Mouse (Mus musculus): ENCODE results near the gene Atad2b.
"Not testable (repeated sequence)": the region's sequence is repeated elsewhere in the genome, so short reads cannot be mapped to it uniquely, and the experiment has no call there.

Atad2b gene

DNA sequence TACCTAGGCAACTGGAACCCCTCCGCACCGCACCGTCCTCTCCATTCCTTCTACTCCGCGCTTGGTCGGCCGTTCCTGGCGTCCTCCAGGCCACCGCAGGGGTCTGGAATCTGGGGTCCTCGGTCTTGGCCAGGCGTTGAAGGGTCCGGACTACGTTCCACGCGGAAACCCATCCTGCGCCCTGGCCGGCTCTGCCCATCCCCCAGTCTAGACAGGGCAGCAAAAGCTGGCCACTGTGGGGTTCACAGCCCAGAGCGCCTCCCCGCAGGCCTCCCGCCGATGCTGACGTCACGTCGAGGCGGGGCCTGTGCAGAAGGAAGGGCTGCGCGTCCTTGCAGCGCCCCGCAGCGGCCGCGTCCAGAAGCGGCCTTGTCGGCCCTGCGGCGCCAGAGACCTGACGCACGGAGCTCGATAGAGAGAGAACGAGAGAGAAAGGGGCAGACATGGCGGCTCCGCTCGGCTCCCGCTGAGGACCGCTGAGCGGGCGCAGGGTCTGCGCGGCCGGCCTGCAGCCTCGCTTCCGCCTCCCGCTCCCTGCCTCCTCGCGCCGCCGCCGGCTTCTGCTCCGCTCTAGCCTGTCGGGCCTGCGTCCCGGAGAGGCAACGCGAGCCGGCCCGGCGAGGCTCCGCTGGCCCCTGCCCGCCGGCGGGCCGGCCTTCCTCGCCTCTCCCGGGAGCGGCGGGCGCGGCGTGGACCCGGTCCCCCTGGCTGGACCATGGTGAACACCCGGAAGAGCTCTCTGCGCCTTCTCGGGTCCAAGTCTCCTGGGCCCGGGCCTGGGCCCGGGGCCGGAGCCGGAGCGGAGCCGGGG, at the start of gene Atad2b:
Gene Atad2b (plus strand): TSS at position 360 of the 811 bp plus-strand sequence.
- peak; percentile 98 to 99 for DNase-seq

DNA sequence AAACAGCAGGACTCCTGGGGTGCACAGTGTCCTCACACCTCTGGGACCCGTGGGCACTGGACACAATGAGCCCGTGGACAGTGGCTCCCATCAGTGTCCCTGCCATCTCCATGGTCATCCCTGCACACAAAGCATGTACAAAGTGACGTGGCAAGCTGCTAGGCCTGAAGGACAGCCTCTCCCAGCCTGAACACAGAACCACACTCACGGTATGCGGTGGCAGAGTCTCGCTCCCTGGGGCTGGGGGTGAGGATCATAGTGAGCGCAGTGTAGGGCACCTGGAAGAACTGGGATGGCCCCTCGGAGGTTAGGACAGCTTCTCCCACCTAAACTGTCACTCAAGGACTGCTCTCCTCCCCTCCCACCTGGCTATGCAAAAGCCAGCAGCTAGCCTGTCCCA, 48.2 kb upstream of the Atad2b start:
- DNase-seq, result no peak

GRCm38 (mm10) chr12:4871260-4871659, 45.9 kb upstream of the Atad2b start:
- DNase-seq, result no peak

GRCm38 (mm10) chr12:4872273-4872672, 44.9 kb upstream of the Atad2b start:
- no peak for DNase-seq

GRCm38 (mm10) chr12:4872983-4873477, 44.1 kb upstream of the Atad2b start:
- DNase-seq, result no peak

GRCm38 (mm10) chr12:4873531-4873930, 43.6 kb upstream of the Atad2b start:
- no peak for DNase-seq

DNA sequence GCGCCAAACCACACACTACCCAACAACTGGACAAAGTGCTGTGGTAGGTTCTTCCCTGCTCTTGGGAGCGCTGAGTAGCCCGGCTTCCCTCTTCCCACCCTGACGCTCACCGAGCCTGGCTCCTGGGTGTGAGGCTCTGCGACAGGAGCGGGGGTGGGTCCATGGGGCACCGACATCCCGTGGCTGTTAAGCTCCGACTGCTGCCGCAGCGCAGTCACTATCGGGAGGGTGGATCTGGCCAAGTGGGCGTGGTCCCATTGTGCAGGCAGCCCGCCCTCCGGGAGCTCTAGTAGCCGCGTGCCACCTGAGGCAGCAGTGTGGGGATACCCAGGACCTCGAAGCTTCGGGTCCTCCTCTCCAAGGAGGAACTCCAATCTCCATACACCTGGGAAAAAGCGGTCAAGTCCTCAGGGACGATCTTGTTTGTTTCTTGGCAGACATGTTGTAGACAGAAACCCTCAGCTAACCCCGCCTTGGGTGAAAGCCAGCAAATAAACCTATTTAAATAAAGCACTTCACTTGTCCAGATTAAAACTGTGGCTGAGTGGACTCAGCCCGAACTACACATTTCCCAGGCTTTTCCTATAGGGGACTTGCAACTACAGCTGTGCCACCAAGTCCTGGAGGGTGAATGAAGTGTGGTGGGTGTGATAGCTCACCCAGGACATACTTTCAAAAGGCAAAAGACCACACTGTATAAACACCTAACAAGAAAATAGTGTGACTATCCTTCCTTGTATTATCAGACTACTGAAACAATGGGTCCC, 42.8 kb upstream of the Atad2b start, which contains the start of gene Mfsd2b:
Gene Mfsd2b (minus strand): TSS at position 199 of the 767 bp plus-strand sequence.
- peak; percentile 82 to 88 for DNase-seq

DNA sequence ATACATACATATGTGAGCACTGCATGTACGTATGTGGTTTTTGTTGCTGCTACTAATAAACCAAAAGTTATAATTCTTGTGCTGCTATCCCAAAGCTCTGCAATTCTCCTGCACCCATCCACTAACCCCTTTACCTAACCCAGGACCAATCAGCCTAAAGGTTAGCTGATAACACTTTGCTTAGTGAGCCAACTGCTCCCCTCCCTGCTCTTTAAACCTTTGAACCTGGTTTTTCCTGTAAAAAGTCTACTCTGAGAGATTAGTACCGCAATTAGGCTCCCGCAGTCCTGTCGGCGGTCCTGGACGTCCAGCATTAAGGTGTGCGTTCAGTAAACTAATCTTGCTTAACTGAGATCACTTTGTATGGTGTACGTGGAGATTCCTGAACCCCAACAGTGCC, 41.5 kb upstream of the Atad2b start:
- no peak for DNase-seq

- no peak for DNase-seq
These were observed 38.8 kb upstream of the Atad2b start for GRCm38 (mm10) chr12:4878296-4878783.

GRCm38 (mm10) chr12:4879048-4879447, 38.1 kb upstream of the Atad2b start:
- peak in 1 of 2 experiments; percentile 31 for DNase-seq

DNA sequence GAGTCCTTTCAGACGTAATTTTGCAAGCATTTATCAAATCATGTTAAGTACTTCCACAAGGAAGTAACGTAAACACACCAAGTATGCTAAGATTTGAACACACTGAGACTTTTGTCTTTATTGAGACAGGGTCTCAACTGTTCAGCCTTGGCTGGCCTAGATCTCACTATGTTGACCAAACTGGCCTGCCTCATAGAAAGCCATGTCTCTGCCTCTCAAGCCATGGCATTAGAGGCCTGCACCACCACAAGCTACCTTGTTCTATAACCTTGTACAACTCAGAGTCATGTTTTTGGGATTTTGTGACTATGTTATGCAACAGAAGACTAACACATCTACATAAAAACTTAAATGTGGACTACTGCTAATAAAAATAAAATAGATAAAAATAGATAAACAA, 35.1 kb upstream of the Atad2b start:
- no peak for DNase-seq

DNA sequence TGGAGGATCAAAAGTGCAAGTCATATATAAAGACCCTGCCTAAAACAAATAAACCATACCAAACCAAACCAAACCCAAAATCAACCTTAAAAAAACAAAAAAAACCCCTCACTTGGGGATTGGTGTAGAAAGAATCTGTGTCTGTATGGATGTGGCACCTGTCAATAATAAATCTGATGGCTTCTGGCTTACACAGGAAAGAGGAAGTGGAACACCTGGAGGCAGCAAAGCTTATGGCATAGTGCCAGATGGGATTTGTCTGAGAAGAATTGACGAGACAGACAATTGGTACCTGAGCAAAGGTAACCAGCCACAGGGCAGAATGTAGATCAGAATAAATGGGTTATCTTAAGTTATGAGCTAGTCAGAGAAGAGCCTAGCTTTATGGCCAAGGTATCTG, 32.1 kb upstream of the Atad2b start:
- no peak for DNase-seq

- not testable (repeated sequence) for DNase-seq
These were observed 30.6 kb upstream of the Atad2b start for GRCm38 (mm10) chr12:4886581-4886980.

- DNase-seq, result no peak
These were observed 28.4 kb upstream of the Atad2b start for GRCm38 (mm10) chr12:4888739-4889138.

DNA sequence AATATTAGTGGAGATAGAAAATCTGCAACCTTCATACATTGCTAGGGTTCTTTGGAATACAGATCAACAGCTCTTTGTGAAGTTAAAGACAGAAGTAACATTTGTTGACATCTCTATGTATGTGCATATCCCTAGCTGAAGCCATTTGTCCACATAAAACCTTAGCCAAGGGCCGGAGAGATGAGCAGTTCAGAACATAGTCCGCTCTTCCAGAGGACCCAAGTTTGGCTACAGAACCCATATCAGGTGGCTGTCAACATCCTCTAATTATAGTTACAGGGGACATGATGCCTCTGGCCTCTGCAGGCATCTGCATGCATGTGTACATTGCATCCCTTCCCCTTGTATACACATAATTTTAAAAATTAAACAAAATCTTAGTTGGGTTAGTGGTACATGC, 27.9 kb upstream of the Atad2b start:
- DNase-seq, result no peak

DNA sequence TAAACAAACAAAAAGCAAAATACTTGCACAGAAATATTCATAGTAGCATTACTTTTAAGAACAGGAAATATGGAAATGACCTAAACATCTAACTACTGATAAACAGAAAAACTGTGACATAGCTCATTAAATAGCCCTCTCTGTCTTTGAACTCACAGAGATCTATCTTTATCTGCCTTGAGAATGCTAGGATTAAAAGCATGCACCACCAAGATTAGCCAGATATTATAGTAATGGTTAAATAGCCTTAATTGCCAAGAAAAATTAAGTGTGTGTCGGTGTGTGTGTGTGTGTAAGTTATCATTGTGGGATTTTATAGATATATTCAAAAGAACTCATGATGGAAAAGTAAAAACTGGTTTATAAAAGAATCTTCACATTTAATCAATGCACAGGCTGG, 27.3 kb upstream of the Atad2b start:
- DNase-seq, result no peak

DNA sequence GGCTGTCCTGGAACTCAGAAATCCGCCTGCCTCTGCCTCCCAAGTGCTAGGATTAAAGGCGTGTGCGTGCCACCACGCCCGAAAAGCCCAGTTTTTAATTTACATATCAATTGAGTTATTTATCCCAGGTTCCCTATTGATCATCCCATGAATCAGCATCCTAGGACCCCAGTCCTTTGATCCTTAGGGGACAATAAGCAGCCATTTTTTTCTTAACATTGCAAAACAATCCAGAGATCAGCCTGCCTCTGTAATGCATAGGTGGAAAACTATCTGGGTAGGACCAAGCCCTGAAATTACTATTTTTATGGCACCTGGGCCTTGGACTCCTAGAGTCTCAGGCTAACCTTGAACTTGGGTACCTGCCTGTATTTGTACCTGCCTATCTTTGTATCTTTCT, 19.1 kb upstream of the Atad2b start:
- no peak for DNase-seq

DNA sequence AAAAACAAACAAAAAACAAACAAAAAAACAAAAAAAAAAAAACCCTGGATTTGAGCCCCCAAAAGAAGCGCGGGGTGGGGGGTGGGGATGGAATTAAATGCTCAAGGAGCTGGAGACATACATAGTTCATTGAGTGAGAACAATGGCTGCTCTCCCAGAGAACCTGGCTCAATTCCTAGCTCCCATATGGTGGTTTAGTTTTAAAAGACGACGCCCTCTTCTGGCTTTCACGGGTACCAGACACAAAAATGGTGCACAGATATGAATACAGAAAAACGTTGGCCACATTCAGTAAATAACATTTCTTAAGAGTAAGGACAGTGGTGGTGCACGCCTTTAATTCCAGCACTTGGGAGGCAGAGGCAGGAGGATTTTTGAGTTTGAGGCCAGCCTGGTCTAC, 11.2 kb upstream of the Atad2b start:
- DNase-seq, result peak in 1 of 2 experiments; percentile 4

- DNase-seq, result no peak
These were observed 10.7 kb upstream of the Atad2b start for GRCm38 (mm10) chr12:4906476-4906875.

- peak; percentile 98 to 99 for DNase-seq
These were observed 9.9 kb upstream of the Atad2b start, which contains the start of gene Ubxn2a for GRCm38 (mm10) chr12:4906951-4907906. TSS of gene Ubxn2a (minus strand) at chr12:4907705.

DNA sequence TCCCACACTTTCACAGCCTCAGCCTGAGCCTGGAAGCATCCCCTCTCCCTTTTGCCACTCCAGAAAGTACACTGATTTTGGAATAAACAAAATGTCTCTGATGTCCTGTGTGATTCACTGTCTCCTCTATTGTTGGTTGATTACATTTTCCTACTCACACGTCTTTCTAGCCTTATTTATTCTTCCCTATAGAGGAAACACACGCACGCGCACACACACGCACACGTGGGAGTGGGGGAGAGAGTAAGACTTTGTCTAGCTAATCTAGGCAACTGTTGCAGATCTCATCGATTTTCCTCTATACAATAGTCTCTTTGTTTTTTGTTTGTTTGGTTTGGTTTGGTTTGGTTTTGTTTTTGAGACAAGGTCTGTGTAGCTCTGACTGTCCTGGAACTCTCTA, 8.8 kb upstream of the Atad2b start:
- DNase-seq, result no peak

GRCm38 (mm10) chr12:4910496-4910895, 6.7 kb upstream of the Atad2b start:
- DNase-seq, result not testable (repeated sequence)
